Mouse (Mus musculus): ENCODE data around the gene Otub1.

- TF ChIP-seq CTCF (IDR thresholded peaks at IDR 0.05; ENCODE audit: extremely low read depth, insufficient read depth, insufficient read length, insufficient replicate concordance) (no peak), POLR2A (IDR thresholded peaks at IDR 0.05; ENCODE audit: low read depth, low read length) (no peak)
Observed at GRCm38 (mm10) chr19:7166200-7166711, 39.9 kb downstream of the Otub1 start.

Measured in spleen, adult 2 months (tissue).